Mouse (Mus musculus) layer of hippocampus, adult 2 months (tissue): ENCODE results near the gene Arhgef2. TPM values are rescaled to one million over a fixed set of nuclear protein-coding genes. Genes with fewer than 3 reads are reported as not detected.
"Not testable (repeated sequence)": the region's sequence is repeated elsewhere in the genome, so short reads cannot be mapped to it uniquely, and the experiment has no call there.

ENCODE experiments used
- DNase-seq, 2 experiments: peaks; one replicate each; pipeline ENCODE4 v3.0.0; 2022; ENCODE audit warnings: low spot score in 2 of 2
- H3K27ac ChIP-seq: fragments of 200-600 bp; 2 replicates; pipeline ENCODE4 v1.8.1; 2022
- H3K4me3 ChIP-seq: fragments of 200-600 bp; 2 replicates; pipeline ENCODE4 v1.8.1; 2022; ENCODE audit warnings: mild to moderate bottlenecking
- CTCF ChIP-seq: fragments of 200-600 bp; conservative IDR thresholded peaks from 2 replicates; pipeline ENCODE4 v1.8.1; 2022; ENCODE audit warnings: antibody characterized with exemption, mild to moderate bottlenecking, moderate library complexity
- total RNA-seq, 2 experiments: library from RNA; stranded (reverse); gene quantifications; 2 replicates each; pipeline ENCODE4 v1.2.3; 2021

The Arhgef2 gene
- total RNA-seq, 2 experiments from 2014 or later: 268 to 283 TPM

GRCm38 (mm10) chr3:88573810-88574209, 32.0 kb upstream of the Arhgef2 start:
- H3K27ac ChIP-seq: no peak overlapping the region
- no peak for DNase-seq

GRCm38 (mm10) chr3:88575540-88575939, 30.2 kb upstream of the Arhgef2 start, which contains the start of gene Ssr2:
Ssr2 (plus strand) TSS chr3:88575876.
- H3K4me3 ChIP-seq: no peak within 1 kb of the TSS
- no peak within 1 kb of the TSS for H3K27ac ChIP-seq
- no peak for DNase-seq
- no peak for TF ChIP-seq CTCF

More at GRCm38 (mm10) chr3:88573810-88574209, 32.0 kb upstream of the Arhgef2 start:
- TF ChIP-seq CTCF: no peak
- no peak overlapping the region for H3K4me3 ChIP-seq

DNA sequence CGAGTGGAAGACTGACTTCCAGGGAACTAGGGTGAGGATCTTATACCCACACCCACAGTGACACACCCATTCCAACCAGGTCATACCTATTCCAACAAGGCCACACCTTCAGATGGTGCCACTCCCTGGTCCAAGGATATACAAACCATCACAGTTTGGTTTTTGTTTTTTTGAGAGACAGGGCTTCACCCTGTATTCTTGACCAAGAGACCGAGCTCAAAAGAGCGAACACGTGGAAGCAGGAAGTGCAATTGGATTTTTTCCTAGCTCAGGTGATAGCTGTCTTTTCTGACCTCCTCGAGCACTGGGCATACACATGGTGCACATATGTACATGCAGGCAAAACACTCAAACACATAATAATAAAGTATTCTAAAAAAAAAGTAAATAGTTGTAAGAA, 27.9 kb upstream of the Arhgef2 start:
- DNase-seq, H3K4me3 ChIP-seq, H3K27ac ChIP-seq: not testable (repeated sequence)

DNA sequence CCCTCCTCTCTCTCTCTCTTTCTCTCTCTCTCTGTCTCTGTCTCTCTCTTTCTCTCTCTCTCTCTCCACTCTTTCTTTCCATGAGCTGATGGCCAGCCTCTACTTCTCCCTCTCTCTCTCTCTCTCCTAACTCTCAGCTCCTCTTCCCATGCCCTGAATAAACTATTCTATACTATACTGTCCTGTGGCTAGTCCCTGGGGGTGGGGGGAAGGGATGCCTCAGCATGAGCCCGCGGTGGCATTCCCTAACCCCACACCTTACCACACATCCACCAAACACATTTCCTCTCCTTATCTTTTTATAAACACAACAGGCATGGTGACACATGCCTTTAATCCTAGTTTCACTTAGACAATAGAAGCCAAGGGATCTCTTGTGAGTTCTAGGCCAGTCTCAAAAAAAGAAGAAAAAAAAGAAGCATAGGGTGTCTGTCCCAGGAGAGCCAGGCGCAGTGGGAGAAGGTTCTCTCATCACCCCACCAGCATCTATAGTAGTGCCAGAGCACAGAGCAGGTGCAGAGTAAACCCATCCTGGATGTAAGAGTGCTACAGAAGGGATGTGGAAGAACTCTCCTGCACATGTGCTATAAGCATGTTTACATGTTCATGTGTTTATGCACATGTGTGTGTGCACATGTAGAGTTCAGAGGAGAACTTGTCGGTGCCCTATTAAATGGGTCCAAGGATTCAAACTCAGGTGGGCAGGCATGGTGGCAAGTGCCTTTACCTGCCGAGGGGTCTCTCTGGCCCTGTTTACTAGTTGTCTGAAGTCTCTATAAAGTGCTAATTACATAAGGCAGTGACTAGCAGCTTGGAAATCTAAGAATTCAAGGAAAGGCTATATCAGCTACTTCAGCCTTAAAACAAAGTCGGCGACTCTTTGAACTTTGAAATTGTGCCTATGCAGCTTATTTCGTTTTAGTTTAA, 27.0 kb upstream of the Arhgef2 start:
- no peak for DNase-seq
- peak overlapping the region; percentile 72 for H3K4me3 ChIP-seq
- no peak for TF ChIP-seq CTCF
- H3K27ac ChIP-seq: peak overlapping the region; percentile 90

DNA sequence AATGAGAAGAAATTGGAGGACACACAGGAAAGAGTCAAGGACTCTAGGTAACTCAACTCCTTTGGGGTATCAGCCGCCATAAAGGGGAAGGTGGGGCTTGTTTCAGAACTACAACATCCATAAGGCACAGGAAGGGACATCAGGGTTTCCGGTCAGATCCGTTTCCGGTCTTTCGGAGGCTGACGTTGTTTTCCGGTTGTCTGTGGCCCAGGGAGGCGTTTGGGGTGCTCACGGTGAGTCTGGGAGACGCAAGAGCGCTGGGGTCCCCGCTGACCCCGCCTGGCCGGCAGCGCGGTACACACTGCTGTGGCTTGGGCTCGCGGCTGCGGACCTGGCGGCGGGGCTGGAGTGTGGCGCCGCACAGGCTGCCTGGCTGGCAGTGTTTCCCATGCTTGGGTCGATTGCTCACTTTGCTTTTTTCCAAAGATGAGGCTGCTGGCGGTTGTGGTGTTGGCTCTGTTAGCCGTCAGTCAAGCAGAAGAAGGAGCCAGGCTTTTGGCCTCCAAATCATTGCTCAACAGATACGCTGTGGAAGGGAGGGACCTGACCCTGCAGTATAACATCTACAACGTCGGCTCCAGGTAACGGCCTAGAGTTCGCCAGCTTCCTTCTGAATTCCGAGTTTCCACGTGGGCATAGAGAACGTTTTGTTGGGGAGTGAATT, 26.2 kb upstream of the Arhgef2 start:
- no peak for TF ChIP-seq CTCF
- peak overlapping the region; percentile 90 for H3K27ac ChIP-seq
- peak; percentile 82 to 88 for DNase-seq
- H3K4me3 ChIP-seq: peak overlapping the region; percentile 72

DNA sequence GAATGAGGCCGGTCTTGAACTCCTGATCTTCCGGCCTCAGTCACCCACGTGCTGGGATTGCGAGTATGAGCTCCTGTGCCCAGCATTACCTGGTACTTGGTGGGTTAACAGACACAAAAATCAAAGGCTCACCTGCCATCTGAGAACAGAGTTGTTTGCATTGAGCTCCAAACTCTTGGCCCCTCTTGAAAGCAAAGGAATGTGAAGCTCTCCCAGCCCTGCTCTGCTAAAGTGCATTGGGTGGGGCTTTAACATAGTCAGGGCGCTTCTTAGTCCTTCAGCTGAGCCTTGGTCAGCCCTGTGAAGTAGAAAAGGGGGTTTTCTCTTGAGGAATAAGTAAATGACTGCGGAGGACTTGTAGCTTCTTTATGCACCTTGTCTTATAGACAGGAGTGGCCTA, 20.0 kb upstream of the Arhgef2 start:
- Histone ChIP-seq H3K4me3 (no peak overlapping the region), H3K27ac (no peak overlapping the region)
- DNase-seq: no peak
- TF ChIP-seq CTCF: no peak

DNA sequence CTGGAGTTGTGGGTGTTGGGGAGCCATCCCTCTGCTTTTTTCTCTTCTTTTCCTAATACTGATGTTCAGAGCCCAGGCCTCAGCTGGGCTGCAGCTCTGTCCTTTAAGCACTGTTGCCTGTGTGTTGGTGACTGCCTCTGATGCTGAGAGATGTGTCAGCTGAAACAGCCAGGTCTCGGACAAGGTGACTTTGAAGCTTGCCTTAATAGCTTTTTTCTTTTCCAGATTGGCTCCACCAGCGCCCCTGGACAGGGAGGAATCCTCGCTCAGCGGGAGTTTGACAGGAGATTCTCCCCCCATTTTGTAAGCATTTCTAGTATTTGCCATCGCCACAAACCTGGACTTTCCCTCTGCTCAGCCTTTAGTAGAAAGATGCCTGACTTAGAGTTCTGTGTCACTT, 19.1 kb upstream of the Arhgef2 start:
- Histone ChIP-seq H3K27ac (no peak overlapping the region), H3K4me3 (no peak overlapping the region)
- no peak for TF ChIP-seq CTCF
- no peak for DNase-seq

GRCm38 (mm10) chr3:88590246-88590645, 15.5 kb upstream of the Arhgef2 start:
- H3K27ac ChIP-seq: no peak overlapping the region
- DNase-seq: no peak
- TF ChIP-seq CTCF: no peak
- H3K4me3 ChIP-seq: no peak overlapping the region

GRCm38 (mm10) chr3:88591044-88591443, 14.7 kb upstream of the Arhgef2 start:
- no peak for TF ChIP-seq CTCF

DNA sequence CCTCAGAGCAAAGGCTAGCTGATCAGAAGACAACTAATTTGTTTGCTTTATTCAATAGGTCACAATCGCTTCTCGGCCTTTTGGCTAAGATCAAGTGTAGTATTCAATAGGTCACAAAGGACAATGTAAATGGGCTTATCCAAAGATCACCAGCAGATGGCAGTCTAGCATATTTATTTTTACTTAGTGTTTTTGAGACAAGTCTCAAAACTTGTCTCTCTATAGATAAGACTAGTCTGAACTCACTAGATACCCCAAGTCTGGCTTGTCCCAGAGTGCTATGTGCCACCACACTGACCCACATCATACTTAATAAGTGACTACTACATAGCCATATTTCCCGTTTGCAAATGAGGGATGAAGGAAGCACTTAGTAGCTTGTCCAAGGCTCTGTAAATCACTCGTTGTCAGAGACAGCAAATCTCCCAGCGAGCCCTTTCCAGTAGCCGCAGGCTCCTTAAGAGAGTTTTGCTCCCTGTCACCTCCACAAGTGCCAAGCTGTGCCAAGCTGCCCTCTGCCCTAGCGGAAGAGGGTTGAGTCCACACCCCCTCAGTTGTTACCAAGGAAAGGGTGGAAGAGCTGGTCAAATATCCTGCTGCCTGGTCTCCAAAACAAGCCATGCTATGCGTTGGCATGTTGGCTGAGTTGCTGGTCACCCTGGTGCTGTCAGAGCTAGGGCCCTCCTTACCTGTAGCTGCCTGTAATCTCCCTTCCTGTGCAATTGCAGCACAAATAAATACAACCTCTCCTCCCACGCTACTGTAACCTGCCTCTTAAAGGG, 13.6 kb upstream of the Arhgef2 start:
- peak; percentile 16 to 52 for DNase-seq
- Histone ChIP-seq H3K27ac (peak overlapping the region; percentile 56; the same call in 1 of the 2 replicates), H3K4me3 (no peak overlapping the region)
- TF ChIP-seq CTCF: peak; percentile 84

More at GRCm38 (mm10) chr3:88591044-88591443, 14.7 kb upstream of the Arhgef2 start:
- H3K27ac ChIP-seq: no peak overlapping the region
- no peak for DNase-seq
- H3K4me3 ChIP-seq: no peak overlapping the region

DNA sequence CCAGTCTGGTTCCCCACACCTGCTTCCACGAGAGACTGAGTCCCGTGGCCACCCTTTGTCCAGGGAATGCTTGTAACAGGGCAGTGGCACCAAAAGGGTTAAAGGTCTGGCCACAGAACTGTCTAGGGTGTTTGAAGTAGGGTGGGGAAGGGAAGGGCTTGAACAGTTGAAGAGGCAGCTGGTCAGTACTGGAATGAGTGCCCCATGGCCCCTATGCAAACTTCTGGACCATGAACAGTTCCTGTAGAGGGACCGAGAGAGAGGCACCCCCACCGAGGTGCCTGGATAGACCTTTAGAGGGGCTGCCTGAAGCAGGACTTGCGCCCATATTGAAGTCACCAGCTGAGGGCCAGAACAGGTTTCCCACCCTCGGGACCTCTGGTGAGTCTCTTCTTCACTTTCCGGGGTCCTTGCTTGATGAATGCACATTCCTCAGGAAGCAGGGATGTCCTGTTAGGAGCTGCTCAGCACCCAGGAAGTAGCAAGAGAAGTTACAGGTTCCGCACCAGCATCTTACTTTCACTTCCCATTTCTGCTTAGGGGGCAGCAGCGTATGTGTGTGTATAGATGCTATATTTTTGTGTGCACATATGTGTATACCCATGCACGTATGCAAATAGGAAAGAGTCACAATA, 12.7 kb upstream of the Arhgef2 start:
- no peak for DNase-seq
- Histone ChIP-seq H3K27ac (0 out of 2 replicates have a peak overlapping the region, but pooled peaks have one; percentile 56), H3K4me3 (no peak overlapping the region)
- no peak for TF ChIP-seq CTCF

DNA sequence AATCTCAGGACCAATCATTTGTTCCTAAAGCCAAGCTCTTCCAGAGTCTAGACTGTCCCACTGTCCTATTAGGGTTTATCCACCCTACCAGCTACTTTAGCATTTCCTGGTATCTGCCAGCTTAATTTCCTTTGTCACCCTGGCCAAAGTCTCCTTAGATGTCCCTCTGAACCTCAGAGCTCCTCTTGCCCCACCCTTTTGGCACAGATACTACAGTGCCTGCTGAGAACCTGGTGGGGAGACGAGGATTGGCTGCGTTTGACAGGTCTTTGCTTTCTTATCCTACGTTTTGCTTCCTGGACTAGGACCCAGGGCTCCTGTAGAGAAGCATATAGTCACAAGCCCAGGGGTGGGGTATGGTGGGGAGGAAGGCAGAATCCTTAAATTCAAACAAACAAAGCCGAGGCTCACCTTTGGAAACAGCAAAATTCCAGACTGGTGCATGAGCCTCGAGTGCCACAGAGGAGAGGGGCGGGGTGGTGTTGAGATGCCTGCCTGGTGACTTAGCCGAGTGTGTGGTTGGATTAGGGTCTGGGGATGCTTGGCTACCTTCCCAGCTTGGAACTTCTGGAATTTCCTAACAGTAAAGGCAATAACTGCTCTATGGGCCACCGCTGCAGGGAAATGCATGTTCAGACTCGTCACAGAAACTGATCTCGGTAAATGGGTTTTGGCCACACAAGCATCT, 11.7 kb upstream of the Arhgef2 start:
- H3K27ac ChIP-seq: no peak overlapping the region
- DNase-seq: no peak
- no peak overlapping the region for H3K4me3 ChIP-seq
- TF ChIP-seq CTCF: no peak

DNA sequence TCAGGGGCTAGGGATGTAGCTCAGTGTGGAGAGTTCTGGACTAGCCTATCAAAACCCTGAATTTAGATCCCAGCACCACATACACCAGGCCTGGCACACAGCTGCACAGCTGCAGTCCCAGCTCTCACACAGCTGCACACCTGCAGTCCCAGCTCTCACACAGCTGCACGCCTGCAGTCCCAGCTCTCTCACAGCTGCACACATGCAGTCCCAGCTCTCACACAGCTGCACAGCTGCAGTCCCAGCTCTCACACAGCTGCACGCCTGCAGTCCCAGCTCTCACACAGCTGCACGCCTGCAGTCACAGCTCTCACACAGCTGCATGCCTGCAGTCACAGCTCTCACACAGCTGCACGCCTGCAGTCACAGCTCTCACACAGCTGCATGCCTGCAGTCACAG, 9.2 kb upstream of the Arhgef2 start:
- H3K27ac ChIP-seq, H3K4me3 ChIP-seq, DNase-seq: not testable (repeated sequence)
